Mouse (Mus musculus): ENCODE results near the gene Dab1. TPM values are rescaled to one million over a fixed set of nuclear protein-coding genes. Genes with fewer than 3 reads are reported as not detected.

The Dab1 gene
- polyA plus RNA-seq, 1 experiment from 2014 or later: 195 TPM

DNA sequence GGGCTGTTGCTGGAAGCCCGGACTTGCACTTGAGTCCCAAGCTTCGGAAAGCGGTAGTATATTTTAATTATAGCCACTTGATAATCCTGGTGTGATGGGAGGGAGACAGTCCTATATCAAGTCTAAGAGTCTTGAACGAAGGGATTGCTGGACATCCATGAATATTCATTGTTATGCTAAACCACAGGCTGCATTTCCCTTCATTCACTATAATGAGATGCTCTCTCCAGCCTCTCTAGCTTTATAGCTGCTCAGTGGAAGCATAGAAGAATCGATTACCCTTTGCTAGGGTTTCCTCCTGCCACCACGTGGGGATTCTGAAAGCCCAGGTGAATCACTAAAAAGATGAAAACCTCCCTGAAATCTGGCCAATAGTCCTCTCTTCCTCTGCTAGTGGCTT is 278.5 kb downstream of the Dab1 start:
- Histone ChIP-seq H3K4me2 (ENCODE audit: low read length) (no peak overlapping the region), H3K4me1 (replicated peaks; ENCODE audit: control insufficient read depth, insufficient read depth, low read length) (no peaks in the 10 kb centered on the region), H3K27me3 (replicated peaks; ENCODE audit: control insufficient read depth, insufficient read depth, low read length) (no peaks in the 10 kb centered on the region), H3K9ac (replicated peaks; ENCODE audit: low read depth, low read length) (no peak overlapping the region), H3K4me3 (replicated peaks; ENCODE audit: low read length) (no peak overlapping the region), H3K27ac (ENCODE audit: low read length) (no peak overlapping the region), H3K9me3 (ENCODE audit: control insufficient read depth, low read length) (no peaks in the 10 kb centered on the region), H3K36me3 (ENCODE audit: control insufficient read depth, insufficient read depth) (no peaks in the 10 kb centered on the region)
- ATAC-seq: no peak
- 49% methylated on average over 6 of the region's 6 CpGs for WGBS

DNA sequence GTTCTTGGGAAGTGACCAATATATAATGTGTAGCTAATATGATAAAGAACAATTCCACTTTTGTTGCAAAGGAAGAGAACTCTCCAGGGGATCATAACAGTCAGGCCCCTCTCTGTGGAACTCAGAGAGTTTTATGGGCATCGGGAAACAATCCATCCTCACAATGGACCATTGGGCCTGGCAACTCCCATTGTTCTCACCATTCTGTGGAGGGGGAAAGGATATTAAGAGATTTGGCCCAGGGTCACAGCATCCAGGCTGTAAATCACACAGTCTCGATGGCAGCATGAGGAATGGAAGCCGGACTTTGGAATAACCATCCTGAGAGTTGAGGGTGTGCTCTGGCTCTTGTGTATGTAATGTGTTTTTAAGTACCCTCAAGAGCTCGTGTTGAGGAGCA is 292.3 kb downstream of the Dab1 start:
- H3K27me3 ChIP-seq (replicated peaks; ENCODE audit: control insufficient read depth, insufficient read depth, low read length): no peaks in the 10 kb centered on the region
- no peak overlapping the region for H3K4me2 ChIP-seq (ENCODE audit: low read length)
- H3K4me3 ChIP-seq (replicated peaks; ENCODE audit: low read length): no peak overlapping the region
- no peak overlapping the region for H3K9ac ChIP-seq (replicated peaks; ENCODE audit: low read depth, low read length)
- WGBS: 69% methylated on average over 4 of the region's 4 CpGs
- no peak overlapping the region for H3K27ac ChIP-seq (ENCODE audit: low read length)
- H3K4me1 ChIP-seq (replicated peaks; ENCODE audit: control insufficient read depth, insufficient read depth, low read length): no peaks in the 10 kb centered on the region
- H3K9me3 ChIP-seq (ENCODE audit: control insufficient read depth, low read length): no peaks in the 10 kb centered on the region
- ATAC-seq: no peak
- H3K36me3 ChIP-seq (ENCODE audit: control insufficient read depth, insufficient read depth): no peaks in the 10 kb centered on the region

DNA sequence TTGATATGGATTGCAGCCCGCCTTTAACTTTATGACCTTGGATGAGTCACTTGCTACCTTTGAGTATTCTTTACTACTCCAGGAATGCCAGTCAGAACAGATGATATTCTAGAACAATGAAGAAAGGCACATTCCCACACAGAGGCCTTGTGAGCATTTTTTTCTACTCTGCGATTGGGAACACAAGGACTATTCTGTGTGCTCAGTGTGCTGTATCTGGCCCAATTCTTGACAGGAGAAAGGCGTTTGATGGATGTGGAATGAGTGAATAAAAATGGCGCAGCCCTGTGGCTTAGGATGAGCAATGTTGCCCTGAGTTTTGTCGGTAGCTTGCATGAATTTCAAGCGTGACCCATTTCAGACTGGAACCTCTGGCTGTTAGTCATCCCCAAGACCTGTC is 292.9 kb downstream of the Dab1 start:
- Histone ChIP-seq H3K4me1 (replicated peaks; ENCODE audit: control insufficient read depth, insufficient read depth, low read length) (no peaks in the 10 kb centered on the region), H3K36me3 (ENCODE audit: control insufficient read depth, insufficient read depth) (no peaks in the 10 kb centered on the region), H3K27ac (ENCODE audit: low read length) (no peak overlapping the region), H3K27me3 (replicated peaks; ENCODE audit: control insufficient read depth, insufficient read depth, low read length) (no peaks in the 10 kb centered on the region), H3K9me3 (ENCODE audit: control insufficient read depth, low read length) (no peaks in the 10 kb centered on the region), H3K9ac (replicated peaks; ENCODE audit: low read depth, low read length) (no peak overlapping the region), H3K4me3 (replicated peaks; ENCODE audit: low read length) (no peak overlapping the region), H3K4me2 (ENCODE audit: low read length) (no peak overlapping the region)
- ATAC-seq: no peak
- 88% methylated on average over 6 of the region's 6 CpGs for WGBS

DNA sequence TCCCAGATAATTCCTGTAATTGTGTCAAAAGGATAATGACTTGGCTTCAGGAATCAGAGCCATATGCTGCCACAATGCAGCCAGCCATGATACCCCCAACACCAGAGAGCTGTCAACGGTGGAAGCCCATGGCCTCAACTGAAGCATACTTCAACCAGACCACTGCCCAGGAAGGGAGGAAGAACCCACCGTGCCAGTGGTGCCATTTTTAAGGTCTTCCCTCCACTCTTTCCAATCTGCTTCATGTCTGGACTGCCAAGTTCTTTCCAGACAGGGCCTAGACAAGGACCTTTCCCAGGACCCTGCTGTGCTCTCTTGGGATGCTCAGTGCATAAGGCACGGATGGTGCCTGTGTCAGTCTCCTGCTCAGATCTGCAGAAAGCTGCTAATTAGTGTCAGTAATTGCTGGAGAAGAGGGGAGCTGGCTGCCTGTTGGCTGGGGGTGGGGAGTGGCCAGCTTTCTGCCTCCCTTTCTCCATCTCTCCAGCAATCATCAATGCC is 303.3 kb downstream of the Dab1 start:
- no peaks in the 10 kb centered on the region for H3K9me3 ChIP-seq (ENCODE audit: control insufficient read depth, low read length)
- peak; percentile 90 for ATAC-seq
- H3K4me1 ChIP-seq (replicated peaks; ENCODE audit: control insufficient read depth, insufficient read depth, low read length): peaks cover 21% of the 10 kb centered on the region
- H3K27me3 ChIP-seq (replicated peaks; ENCODE audit: control insufficient read depth, insufficient read depth, low read length): no peaks in the 10 kb centered on the region
- no peak overlapping the region for H3K4me2 ChIP-seq (ENCODE audit: low read length)
- no peak overlapping the region for H3K9ac ChIP-seq (replicated peaks; ENCODE audit: low read depth, low read length)
- no peaks in the 10 kb centered on the region for H3K36me3 ChIP-seq (ENCODE audit: control insufficient read depth, insufficient read depth)
- WGBS: 8% methylated on average over 3 of the region's 3 CpGs
- H3K4me3 ChIP-seq (replicated peaks; ENCODE audit: low read length): no peak overlapping the region
- H3K27ac ChIP-seq (ENCODE audit: low read length): peak overlapping the region; percentile 64

DNA sequence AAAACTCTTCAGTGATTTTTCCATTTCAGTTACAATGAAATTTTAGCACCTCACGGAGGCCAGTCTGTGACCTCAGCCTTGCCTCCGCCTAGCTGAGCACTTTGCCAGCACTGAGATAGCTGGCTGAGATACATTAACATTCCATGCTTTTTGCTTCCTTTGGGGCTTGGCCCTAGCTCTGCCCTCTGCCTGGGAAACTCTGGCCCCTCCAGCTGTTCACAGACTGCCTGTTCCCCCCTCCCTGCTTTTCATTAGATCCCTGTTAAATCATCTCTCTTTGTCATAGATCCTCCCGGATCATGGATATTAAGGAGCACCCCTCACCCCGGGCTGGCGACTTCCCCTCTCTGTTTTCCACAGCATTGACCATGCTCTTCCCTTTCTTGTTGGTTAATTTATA is 307.5 kb downstream of the Dab1 start:
- Histone ChIP-seq H3K9ac (replicated peaks; ENCODE audit: low read depth, low read length) (no peak overlapping the region), H3K27me3 (replicated peaks; ENCODE audit: control insufficient read depth, insufficient read depth, low read length) (no peaks in the 10 kb centered on the region), H3K4me3 (replicated peaks; ENCODE audit: low read length) (no peak overlapping the region), H3K36me3 (ENCODE audit: control insufficient read depth, insufficient read depth) (no peaks in the 10 kb centered on the region), H3K9me3 (ENCODE audit: control insufficient read depth, low read length) (no peaks in the 10 kb centered on the region), H3K4me1 (replicated peaks; ENCODE audit: control insufficient read depth, insufficient read depth, low read length) (peaks cover 15% of the 10 kb centered on the region), H3K4me2 (ENCODE audit: low read length) (no peak overlapping the region), H3K27ac (ENCODE audit: low read length) (no peak overlapping the region)
- ATAC-seq: no peak
- WGBS: 46% methylated on average over 5 of the region's 5 CpGs

DNA sequence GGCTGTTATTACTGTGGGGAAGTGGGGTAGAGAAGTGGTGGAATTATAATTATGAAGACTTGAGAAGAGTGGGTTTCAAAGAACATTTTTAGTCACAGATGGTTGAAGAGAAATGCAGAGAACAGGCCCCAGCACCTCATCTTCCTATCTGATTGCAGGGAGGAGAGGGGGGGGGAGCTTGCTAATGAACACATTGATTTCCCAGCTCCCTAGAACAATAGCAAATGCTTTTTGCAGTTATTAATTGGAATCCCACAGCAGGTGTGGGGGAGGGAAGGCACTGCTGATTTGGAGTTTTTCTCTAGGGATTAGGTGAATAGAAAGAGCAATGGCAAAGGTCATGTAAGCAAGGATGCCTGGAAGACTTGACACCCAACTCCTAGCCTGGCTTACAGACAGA is 310.5 kb downstream of the Dab1 start:
- Histone ChIP-seq H3K27ac (ENCODE audit: low read length) (no peak overlapping the region), H3K4me3 (replicated peaks; ENCODE audit: low read length) (no peak overlapping the region), H3K36me3 (ENCODE audit: control insufficient read depth, insufficient read depth) (no peaks in the 10 kb centered on the region), H3K4me1 (replicated peaks; ENCODE audit: control insufficient read depth, insufficient read depth, low read length) (peaks cover 4% of the 10 kb centered on the region; the same call in 1 of the 2 replicates), H3K27me3 (replicated peaks; ENCODE audit: control insufficient read depth, insufficient read depth, low read length) (no peaks in the 10 kb centered on the region), H3K9me3 (ENCODE audit: control insufficient read depth, low read length) (no peaks in the 10 kb centered on the region), H3K4me2 (ENCODE audit: low read length) (no peak overlapping the region), H3K9ac (replicated peaks; ENCODE audit: low read depth, low read length) (no peak overlapping the region)
- ATAC-seq: no peak

DNA sequence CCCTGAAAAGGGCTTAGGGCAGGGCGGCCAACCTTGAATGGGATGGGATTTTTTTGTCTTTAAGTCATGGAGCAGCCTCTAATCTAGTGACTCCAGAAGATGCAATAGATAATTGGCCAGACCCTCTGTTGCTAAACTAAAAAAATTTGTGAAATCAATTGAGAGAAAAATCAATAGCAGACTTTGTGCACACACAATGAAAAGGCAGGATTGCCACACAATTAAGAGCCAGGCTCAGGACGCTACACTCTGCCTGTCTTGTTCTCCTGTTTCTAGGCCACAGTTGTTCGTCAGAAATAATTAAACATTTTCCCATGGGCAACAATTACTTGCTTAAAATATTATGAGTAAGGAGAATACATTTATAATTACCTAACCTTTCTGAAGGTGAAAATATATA is 315.2 kb downstream of the Dab1 start:
- ATAC-seq: no peak
- WGBS: 32% methylated on average over 3 of the region's 3 CpGs
- Histone ChIP-seq H3K9ac (replicated peaks; ENCODE audit: low read depth, low read length) (no peak overlapping the region), H3K9me3 (ENCODE audit: control insufficient read depth, low read length) (no peaks in the 10 kb centered on the region), H3K4me2 (ENCODE audit: low read length) (no peak overlapping the region), H3K4me3 (replicated peaks; ENCODE audit: low read length) (no peak overlapping the region), H3K27me3 (replicated peaks; ENCODE audit: control insufficient read depth, insufficient read depth, low read length) (no peaks in the 10 kb centered on the region), H3K27ac (ENCODE audit: low read length) (no peak overlapping the region), H3K4me1 (replicated peaks; ENCODE audit: control insufficient read depth, insufficient read depth, low read length) (peaks cover 6% of the 10 kb centered on the region; the same call in 1 of the 2 replicates), H3K36me3 (ENCODE audit: control insufficient read depth, insufficient read depth) (no peaks in the 10 kb centered on the region)

DNA sequence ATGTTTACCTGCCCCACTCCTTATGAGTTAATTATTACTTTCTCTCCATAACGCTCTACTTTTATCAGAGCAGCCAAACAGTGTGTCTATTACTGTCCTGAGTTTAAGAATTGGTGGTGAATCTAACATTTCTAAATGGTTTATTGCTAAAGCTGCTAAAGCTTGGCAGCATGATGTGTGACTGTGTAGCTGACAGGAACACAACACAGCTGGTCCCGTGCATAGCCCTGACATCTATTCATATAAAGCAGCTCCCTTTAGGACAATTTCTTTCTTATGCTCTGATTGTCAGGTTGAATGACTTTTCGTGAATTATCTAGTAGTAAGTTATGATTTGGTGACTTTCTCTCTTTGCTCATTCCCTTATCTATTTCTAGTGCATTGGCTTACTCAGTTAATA is 329.1 kb downstream of the Dab1 start:
- no peaks in the 10 kb centered on the region for H3K27me3 ChIP-seq (replicated peaks; ENCODE audit: control insufficient read depth, insufficient read depth, low read length)
- H3K4me2 ChIP-seq (ENCODE audit: low read length): no peak overlapping the region
- H3K36me3 ChIP-seq (ENCODE audit: control insufficient read depth, insufficient read depth): no peaks in the 10 kb centered on the region
- no peak for ATAC-seq
- H3K4me3 ChIP-seq (replicated peaks; ENCODE audit: low read length): no peak overlapping the region
- 0 out of 2 replicates have a peak, but pooled peaks cover 2% of the 10 kb centered on the region for H3K4me1 ChIP-seq (replicated peaks; ENCODE audit: control insufficient read depth, insufficient read depth, low read length)
- H3K9ac ChIP-seq (replicated peaks; ENCODE audit: low read depth, low read length): no peak overlapping the region
- H3K27ac ChIP-seq (ENCODE audit: low read length): no peak overlapping the region
- no peaks in the 10 kb centered on the region for H3K9me3 ChIP-seq (ENCODE audit: control insufficient read depth, low read length)
- WGBS: 64% methylated on average over 3 of the region's 3 CpGs

DNA sequence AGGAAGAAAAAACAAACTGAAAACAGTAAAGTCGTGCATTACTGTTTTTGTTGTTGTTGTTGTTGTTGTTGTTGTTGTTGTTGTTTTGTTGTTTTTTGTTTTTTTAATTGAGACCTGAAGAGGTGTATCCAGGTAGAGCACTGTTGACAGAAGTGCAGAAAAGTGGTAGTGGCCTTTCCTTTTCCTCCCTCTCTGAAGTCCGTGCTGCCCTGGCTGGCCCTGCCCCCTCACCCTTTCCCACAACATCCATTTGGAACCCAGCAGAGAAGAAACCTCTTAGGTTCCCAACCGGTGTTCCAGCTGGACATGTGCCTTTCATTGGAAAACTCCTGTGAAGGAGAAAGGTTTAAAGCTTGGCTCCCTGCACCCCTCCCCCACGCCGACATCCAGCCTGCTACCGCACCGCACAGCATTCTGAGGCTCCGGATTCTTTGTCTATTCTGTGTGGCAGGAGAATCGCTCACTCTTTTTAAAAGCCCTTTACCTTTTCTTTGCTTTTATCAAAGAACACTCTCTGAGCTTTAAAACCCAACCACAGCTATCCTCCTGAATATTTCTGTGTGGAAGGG is 334.6 kb downstream of the Dab1 start:
- peak overlapping the region; percentile 33; the same call in 1 of the 2 replicates for H3K4me2 ChIP-seq (ENCODE audit: low read length)
- H3K27me3 ChIP-seq (replicated peaks; ENCODE audit: control insufficient read depth, insufficient read depth, low read length): no peaks in the 10 kb centered on the region
- no peak overlapping the region for H3K4me3 ChIP-seq (replicated peaks; ENCODE audit: low read length)
- H3K27ac ChIP-seq (ENCODE audit: low read length): no peak overlapping the region
- H3K9me3 ChIP-seq (ENCODE audit: control insufficient read depth, low read length): peaks cover 3% of the 10 kb centered on the region; the same call in 1 of the 2 replicates
- peak overlapping the region; percentile 3 for H3K9ac ChIP-seq (replicated peaks; ENCODE audit: low read depth, low read length)
- peak; percentile 62; the same call in 1 of the 2 replicates for ATAC-seq
- H3K4me1 ChIP-seq (replicated peaks; ENCODE audit: control insufficient read depth, insufficient read depth, low read length): peaks cover 3% of the 10 kb centered on the region
- no peaks in the 10 kb centered on the region for H3K36me3 ChIP-seq (ENCODE audit: control insufficient read depth, insufficient read depth)
- 10% methylated on average over 9 of the region's 9 CpGs for WGBS

Measured in forebrain, embryonic 16.5 days (tissue).